Mouse (Mus musculus) midbrain, embryonic 12.5 days (tissue): ENCODE data around the gene 1810010H24Rik. TPM values are rescaled to one million over a fixed set of nuclear protein-coding genes. Genes with fewer than 3 reads are reported as not detected.

Experiments
- ATAC-seq: fragments of 200-750 bp; cut with Nextera tagmentation; 2 replicates; pipeline ENCODE4 v1.8.0; 2017; ENCODE audit warnings: low read depth, moderate TSS enrichment, moderate library complexity; ENCODE audit not compliant: low FRiP score
- H3K27ac ChIP-seq: fragments of 300-500 bp; sonication (generic); replicated peaks from 2 replicates; pipeline ENCODE4 v1.5.1; 2016; ENCODE audit warnings: mild to moderate bottlenecking
- H3K27me3 ChIP-seq: fragments of 300-500 bp; sonication (generic); 2 replicates; pipeline ENCODE4 v1.6.1; 2016; ENCODE audit warnings: mild to moderate bottlenecking
- H3K36me3 ChIP-seq: fragments of 300-500 bp; sonication (generic); 2 replicates; pipeline ENCODE4 v1.6.1; 2016
- H3K4me1 ChIP-seq: fragments of 300-500 bp; sonication (generic); 2 replicates; pipeline ENCODE4 v1.6.1; 2016
- H3K4me2 ChIP-seq: fragments of 300-500 bp; sonication (generic); replicated peaks from 2 replicates; pipeline ENCODE4 v1.6.1; 2016; ENCODE audit warnings: mild to moderate bottlenecking, moderate library complexity
- H3K4me3 ChIP-seq: fragments of 300-500 bp; sonication (generic); 2 replicates; pipeline ENCODE4 v1.5.1; 2016; ENCODE audit warnings: mild to moderate bottlenecking
- H3K9ac ChIP-seq: fragments of 300-500 bp; sonication (generic); replicated peaks from 2 replicates; pipeline ENCODE4 v1.6.1; 2016; ENCODE audit warnings: mild to moderate bottlenecking, moderate library complexity
- H3K9me3 ChIP-seq: fragments of 300-500 bp; sonication (generic); 2 replicates; pipeline ENCODE4 v1.6.1; 2016; ENCODE audit warnings: mild to moderate bottlenecking
- WGBS: fragments of 180-500 bp; shearing (Covaris S2); methylation state at CpG from one replicate; pipeline ENCODE4 v1.1.7; 2016; 5-methylcytosine and 5-hydroxymethylcytosine counted together
- polyA plus RNA-seq: library from polyadenylated mRNA; unstranded; fragments of >200 nt; fragmentation: Nextera tagmentation; extraction: Ambion mirVana; gene quantifications from 2 replicates; pipeline ENCODE4 v1.2.1, GENCODE M21; 2016

1810010H24Rik gene
- polyA plus RNA-seq, 1 experiment from 2014 or later = 3.4 TPM

- H3K27ac ChIP-seq = peak overlapping the region; percentile 81
- no peaks in the 10 kb centered on the region for H3K36me3 ChIP-seq
- peak overlapping the region; percentile 65 for H3K9ac ChIP-seq
- peaks cover 19% of the 10 kb centered on the region; the same call in 1 of the 2 replicates for H3K27me3 ChIP-seq
- H3K4me1 ChIP-seq = peaks cover 51% of the 10 kb centered on the region
- WGBS = 65% methylated on average over 6 of the region's 6 CpGs
- ATAC-seq = no peak
- H3K4me2 ChIP-seq = peak overlapping the region; percentile 63
- H3K4me3 ChIP-seq = peak overlapping the region; percentile 61
- H3K9me3 ChIP-seq = no peaks in the 10 kb centered on the region
Measured at GRCm38 (mm10) chr11:107028754-107029153, 3.3 kb downstream of the 1810010H24Rik start.

GRCm38 (mm10) chr11:107029536-107029935 lies 4.1 kb downstream of the 1810010H24Rik start:
- peaks cover 48% of the 10 kb centered on the region for H3K4me1 ChIP-seq
- no peaks in the 10 kb centered on the region for H3K36me3 ChIP-seq
- no peak overlapping the region for H3K4me3 ChIP-seq
- H3K27me3 ChIP-seq = peaks cover 16% of the 10 kb centered on the region; the same call in 1 of the 2 replicates
- ATAC-seq = no peak
- H3K4me2 ChIP-seq = no peak overlapping the region
- WGBS = 55% methylated on average over 19 of the region's 19 CpGs
- no peak overlapping the region for H3K27ac ChIP-seq
- no peak overlapping the region for H3K9ac ChIP-seq
- H3K9me3 ChIP-seq = no peaks in the 10 kb centered on the region

- no peak for ATAC-seq
- Histone ChIP-seq H3K9ac (no peak overlapping the region), H3K27me3 (peaks cover 3% of the 10 kb centered on the region; the same call in 1 of the 2 replicates), H3K36me3 (peaks cover 14% of the 10 kb centered on the region), H3K4me2 (no peak overlapping the region), H3K27ac (0 out of 2 replicates have a peak overlapping the region, but pooled peaks have one; percentile 6), H3K9me3 (no peaks in the 10 kb centered on the region), H3K4me3 (no peak overlapping the region), H3K4me1 (peaks cover 29% of the 10 kb centered on the region)
- WGBS = 12% methylated on average over 7 of the region's 7 CpGs
Measured at GRCm38 (mm10) chr11:107031635-107032034, 6.2 kb downstream of the 1810010H24Rik start.

- Histone ChIP-seq H3K4me1 (peaks cover 16% of the 10 kb centered on the region), H3K36me3 (peaks cover 39% of the 10 kb centered on the region), H3K27ac (no peak overlapping the region), H3K9ac (no peak overlapping the region), H3K27me3 (peaks cover 3% of the 10 kb centered on the region; the same call in 1 of the 2 replicates), H3K4me2 (no peak overlapping the region), H3K4me3 (no peak overlapping the region), H3K9me3 (no peaks in the 10 kb centered on the region)
- WGBS = 82% methylated on average over 10 of the region's 10 CpGs
- ATAC-seq = no peak
Measured at GRCm38 (mm10) chr11:107034085-107034810, 8.8 kb downstream of the 1810010H24Rik start.

- 97% methylated on average over 5 of the region's 5 CpGs for WGBS
- Histone ChIP-seq H3K4me2 (no peak overlapping the region), H3K27ac (no peak overlapping the region), H3K9me3 (no peaks in the 10 kb centered on the region), H3K4me3 (no peak overlapping the region), H3K36me3 (peaks cover 75% of the 10 kb centered on the region), H3K27me3 (no peaks in the 10 kb centered on the region), H3K4me1 (no peaks in the 10 kb centered on the region), H3K9ac (no peak overlapping the region)
- ATAC-seq = no peak
Measured at GRCm38 (mm10) chr11:107039417-107039816, 13.9 kb downstream of the 1810010H24Rik start.

- Histone ChIP-seq H3K4me3 (no peak overlapping the region), H3K27me3 (no peaks in the 10 kb centered on the region), H3K36me3 (peaks cover 78% of the 10 kb centered on the region), H3K9me3 (no peaks in the 10 kb centered on the region), H3K9ac (no peak overlapping the region), H3K4me2 (no peak overlapping the region), H3K27ac (no peak overlapping the region), H3K4me1 (no peaks in the 10 kb centered on the region)
- no peak for ATAC-seq
- WGBS = 98% methylated on average over 3 of the region's 3 CpGs
Measured at GRCm38 (mm10) chr11:107041396-107041795, 15.9 kb downstream of the 1810010H24Rik start.

- Histone ChIP-seq H3K36me3 (peaks cover 75% of the 10 kb centered on the region), H3K4me2 (no peak overlapping the region), H3K4me1 (no peaks in the 10 kb centered on the region), H3K9ac (no peak overlapping the region), H3K9me3 (no peaks in the 10 kb centered on the region), H3K4me3 (no peak overlapping the region), H3K27me3 (no peaks in the 10 kb centered on the region), H3K27ac (no peak overlapping the region)
- WGBS = 92% methylated on average over 11 of the region's 11 CpGs
- no peak for ATAC-seq
Measured at GRCm38 (mm10) chr11:107043361-107043760, 17.9 kb downstream of the 1810010H24Rik start.

GRCm38 (mm10) chr11:107044321-107044720 lies 18.8 kb downstream of the 1810010H24Rik start:
- ATAC-seq = no peak
- no peak overlapping the region; the same call in 1 of the 2 replicates for H3K9ac ChIP-seq
- WGBS = 55% methylated on average over 5 of the region's 5 CpGs
- H3K9me3 ChIP-seq = no peaks in the 10 kb centered on the region
- H3K4me1 ChIP-seq = no peaks in the 10 kb centered on the region
- no peaks in the 10 kb centered on the region for H3K27me3 ChIP-seq
- H3K4me2 ChIP-seq = no peak overlapping the region
- H3K27ac ChIP-seq = no peak overlapping the region
- H3K36me3 ChIP-seq = peaks cover 65% of the 10 kb centered on the region
- H3K4me3 ChIP-seq = no peak overlapping the region

- 94% methylated on average over 4 of the region's 4 CpGs for WGBS
Measured at GRCm38 (mm10) chr11:107045546-107045945, 20.1 kb downstream of the 1810010H24Rik start.

GRCm38 (mm10) chr11:107046766-107047620 lies 21.5 kb downstream of the 1810010H24Rik start:
- ATAC-seq = no peak
- Histone ChIP-seq H3K36me3 (peaks cover 55% of the 10 kb centered on the region), H3K27ac (no peak overlapping the region), H3K4me1 (no peaks in the 10 kb centered on the region), H3K27me3 (no peaks in the 10 kb centered on the region), H3K4me2 (no peak overlapping the region), H3K9ac (no peak overlapping the region), H3K9me3 (no peaks in the 10 kb centered on the region), H3K4me3 (no peak overlapping the region)
- 89% methylated on average over 15 of the region's 15 CpGs for WGBS

More at GRCm38 (mm10) chr11:107045546-107045945, 20.1 kb downstream of the 1810010H24Rik start:
- Histone ChIP-seq H3K27me3 (no peaks in the 10 kb centered on the region), H3K4me1 (no peaks in the 10 kb centered on the region), H3K36me3 (peaks cover 54% of the 10 kb centered on the region), H3K9me3 (no peaks in the 10 kb centered on the region), H3K27ac (no peak overlapping the region), H3K9ac (no peak overlapping the region), H3K4me2 (no peak overlapping the region), H3K4me3 (no peak overlapping the region)
- ATAC-seq = no peak

GRCm38 (mm10) chr11:107054870-107055269 lies 29.4 kb downstream of the 1810010H24Rik start:
- ATAC-seq = no peak

GRCm38 (mm10) chr11:107057391-107057790 lies 31.9 kb downstream of the 1810010H24Rik start:
- H3K36me3 ChIP-seq = peaks cover 95% of the 10 kb centered on the region

More at GRCm38 (mm10) chr11:107054870-107055269, 29.4 kb downstream of the 1810010H24Rik start:
- Histone ChIP-seq H3K9ac (no peak overlapping the region), H3K4me2 (no peak overlapping the region), H3K9me3 (no peaks in the 10 kb centered on the region), H3K27me3 (no peaks in the 10 kb centered on the region), H3K27ac (no peak overlapping the region), H3K4me1 (no peaks in the 10 kb centered on the region), H3K4me3 (no peak overlapping the region), H3K36me3 (peaks cover 87% of the 10 kb centered on the region)
- 96% methylated on average over 6 of the region's 6 CpGs for WGBS

More at GRCm38 (mm10) chr11:107057391-107057790, 31.9 kb downstream of the 1810010H24Rik start:
- WGBS = 90% methylated on average over 6 of the region's 6 CpGs
- Histone ChIP-seq H3K4me1 (no peaks in the 10 kb centered on the region), H3K4me2 (no peak overlapping the region), H3K4me3 (no peak overlapping the region), H3K9ac (no peak overlapping the region), H3K9me3 (no peaks in the 10 kb centered on the region), H3K27me3 (no peaks in the 10 kb centered on the region), H3K27ac (no peak overlapping the region)
- ATAC-seq = no peak
